In the genomic region with DNA sequence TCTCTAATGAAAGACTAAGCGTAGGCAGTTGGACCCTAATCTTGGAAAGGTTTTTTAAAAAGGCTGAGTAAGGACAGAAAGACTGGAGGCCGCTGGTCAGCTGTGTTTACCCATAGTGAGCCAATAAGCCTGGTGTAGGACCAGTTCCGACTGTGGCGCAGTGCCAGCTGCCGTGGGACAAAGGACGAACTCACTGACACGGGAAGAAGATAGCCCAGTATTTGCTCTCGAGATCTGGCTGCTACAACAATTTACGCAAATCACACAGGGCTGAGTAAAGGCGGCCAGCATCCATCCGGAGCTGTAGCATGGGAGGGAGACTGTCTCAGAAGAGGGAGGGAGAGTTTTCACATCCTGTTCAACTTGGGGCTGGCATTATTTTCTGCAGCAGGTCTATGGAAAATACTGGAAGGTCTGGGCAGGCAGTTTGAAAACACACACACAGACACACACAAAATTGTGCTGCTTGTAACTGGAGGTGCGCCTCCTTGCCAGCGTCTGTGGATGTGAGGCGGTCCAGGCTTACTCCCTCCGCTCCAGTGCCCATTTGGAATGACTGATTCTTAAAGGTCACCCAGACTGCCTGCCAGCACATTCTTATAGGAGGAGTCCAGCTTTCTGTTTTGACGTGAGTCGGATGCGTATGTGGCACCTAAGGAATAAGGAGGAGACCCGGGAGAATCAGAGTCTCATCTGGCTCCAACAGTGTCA, we compare ENCODE assay signal across 8 mouse cellular contexts.
DNase-seq lines count a peak whose midpoint lies in the region; ATAC-seq and TF ChIP-seq lines count a peak whose summit lies in the region.

No protein-coding gene starts in this region.

- WGBS in forebrain, postnatal 0 days, result 43% methylated on average over 19 of the region's 19 CpGs
- 44% methylated on average over 19 of the region's 19 CpGs for WGBS in hindbrain, postnatal 0 days

- H3K4me2 ChIP-seq in forebrain, postnatal 0 days (ENCODE audit: low read depth), result peak overlapping the region; percentile 15
- peak overlapping the region; percentile 17; the same call in 1 of the 2 replicates for H3K4me2 ChIP-seq in hindbrain, postnatal 0 days (ENCODE audit: low read depth, low read length)

- no peak overlapping the region for H3K27ac ChIP-seq in forebrain, postnatal 0 days (ENCODE audit: low read depth, low read length)
- H3K27ac ChIP-seq in hindbrain, postnatal 0 days, result no peak overlapping the region

- H3K27me3 ChIP-seq in forebrain, postnatal 0 days (ENCODE audit: insufficient read depth, low read length), result no peaks in the 10 kb centered on the region
- H3K27me3 ChIP-seq in hindbrain, postnatal 0 days (ENCODE audit: insufficient read depth, low read length), result no peaks in the 10 kb centered on the region

- H3K4me1 ChIP-seq in forebrain, postnatal 0 days (ENCODE audit: insufficient read depth), result no peaks in the 10 kb centered on the region
- no peaks in the 10 kb centered on the region for H3K4me1 ChIP-seq in hindbrain, postnatal 0 days (ENCODE audit: insufficient read depth, low read length)

- no peaks in the 10 kb centered on the region for H3K9me3 ChIP-seq in forebrain, postnatal 0 days (ENCODE audit: low read length)
- no peaks in the 10 kb centered on the region for H3K9me3 ChIP-seq in hindbrain, postnatal 0 days (ENCODE audit: low read length)

- intact Hi-C loops in left cerebral cortex, postnatal 14 days (cut with DNase I), result loop anchor here (5.0 kb wide), 1 partner anchor 310 kb away; no protein-coding TSS in a partner anchor

- H3K4me3 ChIP-seq in forebrain, postnatal 0 days (ENCODE audit: low read depth, low read length), result no peak overlapping the region
- no peak overlapping the region for H3K4me3 ChIP-seq in hindbrain, postnatal 0 days (ENCODE audit: low read length)

- H3K9ac ChIP-seq in forebrain, postnatal 0 days, result no peak overlapping the region
- no peak overlapping the region for H3K9ac ChIP-seq in hindbrain, postnatal 0 days (replicated peaks; ENCODE audit: low read length)

- TF ChIP-seq CTCF in forebrain, postnatal 0 days (IDR thresholded peaks at IDR 0.05; ENCODE audit: low read depth), result no peak
- no peak for TF ChIP-seq CTCF in hindbrain, postnatal 0 days (IDR thresholded peaks at IDR 0.05; ENCODE audit: low read depth)

- H3K36me3 ChIP-seq in forebrain, postnatal 0 days (ENCODE audit: insufficient read depth), result no peaks in the 10 kb centered on the region
- H3K36me3 ChIP-seq in hindbrain, postnatal 0 days (ENCODE audit: insufficient read depth, low read length), result no peaks in the 10 kb centered on the region

- peak; percentile 61 for ATAC-seq in forebrain, postnatal 0 days
- peak; percentile 76 for ATAC-seq in hindbrain, postnatal 0 days

- peak; percentile 16 to 45 for DNase-seq in urinary bladder, adult 18-20 months (ENCODE audit: low spot score in 2 of 2)
- no peak for DNase-seq in urinary bladder, adult 2 months (ENCODE audit: low spot score)
- DNase-seq in forebrain, postnatal 0 days, result peak; percentile 38
- peak; percentile 28 for DNase-seq in hindbrain, postnatal 0 days (ENCODE audit: low spot score)
- peak; percentile 28 to 50 for DNase-seq in left cerebral cortex, postnatal 14 days (ENCODE audit: low spot score in 2 of 2)
- peak; percentile 32 for DNase-seq in ovary, adult 18-20 months (ENCODE audit: low spot score)
- DNase-seq in yolk sac, embryonic 10.5 days (ENCODE audit: low spot score), result no peak
- no peak for DNase-seq in spleen, postnatal 10 days (ENCODE audit: low spot score in 2 of 2)

Comparison
In these comparisons a context has a peak if more than half of its experiments do, and no peak if none do; other contexts are left out.
1. DNase-seq: peak in urinary bladder, adult 18-20 months (2 of 2), forebrain, postnatal 0 days (single experiment), hindbrain, postnatal 0 days (single experiment), left cerebral cortex, postnatal 14 days (2 of 2) and ovary, adult 18-20 months (single experiment); none in urinary bladder, adult 2 months (single experiment), yolk sac, embryonic 10.5 days (single experiment) and spleen, postnatal 10 days (0 of 2).